Comparison of ENCODE assay signal across 9 mouse cellular contexts in genomic region chr11:115626824-115627616, GRCm38 (mm10). TPM values are rescaled to one million over a fixed set of nuclear protein-coding genes. Genes with fewer than 3 reads are reported as not detected.
DNase-seq lines count a peak whose midpoint lies in the region; ATAC-seq and TF ChIP-seq lines count a peak whose summit lies in the region.
"Had no signal": no experiment of that assay in that cellular context is flagged by ENCODE, and none has a peak within 500 bp of the region (broad histone marks: within the 10 kb centered on the region; RNA-seq: fewer than 3 reads in every experiment).

No protein-coding gene starts in this region.

- peak overlapping the region; percentile 80 for H3K9ac ChIP-seq in heart, embryonic 14.5 days (ENCODE audit: low read length)
- no peak overlapping the region for H3K9ac ChIP-seq in ES-E14 (ENCODE audit: insufficient read depth, low read depth, low read length, poor library complexity, severe bottlenecking)
- peak overlapping the region; percentile 65 for H3K9ac ChIP-seq in forebrain, postnatal 0 days
- H3K9ac ChIP-seq in liver, postnatal 0 days (replicated peaks) = peak overlapping the region; percentile 79

- peak overlapping the region; percentile 85 for H3K4me2 ChIP-seq in heart, embryonic 14.5 days (ENCODE audit: low read length)
- H3K4me2 ChIP-seq in forebrain, postnatal 0 days (ENCODE audit: low read depth) = peak overlapping the region; percentile 88
- peak overlapping the region; percentile 95 for H3K4me2 ChIP-seq in liver, postnatal 0 days (ENCODE audit: low read depth, low read length)

- ATAC-seq in heart, embryonic 14.5 days (ENCODE audit: insufficient number of reproducible peaks, insufficient read depth, low FRiP score, low read depth) = no peak
- no peak for ATAC-seq in forebrain, postnatal 0 days
- ATAC-seq in liver, postnatal 0 days = no peak

- in situ Hi-C loops in ES-E14 (cut with MboI; ENCODE audit: low sequenced_read_pairs in 2 of 2, unreplicated experiment in 2 of 2) = no loop called here

- H3K4me1 ChIP-seq in heart, embryonic 14.5 days (ENCODE audit: control insufficient read depth in 2 of 2, insufficient read depth in 2 of 2, low read length in 2 of 2) = peaks cover 2 to 10% of the 10 kb centered on the region in 2 experiments; a peak in 2 of 4 replicates
- peaks cover 8% of the 10 kb centered on the region in 2 experiments; a peak in 3 of 4 replicates for H3K4me1 ChIP-seq in ES-E14 (ENCODE audit: control insufficient read depth in 2 of 2, insufficient read depth in 2 of 2, low read length in 2 of 2, poor library complexity in 1 of 2)
- peaks cover 5% of the 10 kb centered on the region; the same call in 1 of the 2 replicates for H3K4me1 ChIP-seq in forebrain, postnatal 0 days (ENCODE audit: insufficient read depth)
- peaks cover 13% of the 10 kb centered on the region for H3K4me1 ChIP-seq in liver, postnatal 0 days (ENCODE audit: insufficient read depth)

- no peaks in the 10 kb centered on the region for H3K9me3 ChIP-seq in heart, embryonic 14.5 days (ENCODE audit: control insufficient read depth, low read length)
- H3K9me3 ChIP-seq in ES-E14 (ENCODE audit: control insufficient read depth, insufficient read depth, low read depth, low read length) = no peaks in the 10 kb centered on the region
- H3K9me3 ChIP-seq in forebrain, postnatal 0 days (ENCODE audit: low read length) = no peaks in the 10 kb centered on the region
- H3K9me3 ChIP-seq in liver, postnatal 0 days (ENCODE audit: low read length) = no peaks in the 10 kb centered on the region

- DNase-seq in heart, adult 11 months = no peak
- DNase-seq in ES-E14 (ENCODE audit: low read depth, low spot score) = no peak
- no peak for DNase-seq in forebrain, postnatal 0 days
- no peak for DNase-seq in liver, postnatal 0 days
- DNase-seq in adrenal gland, postnatal 25 days = no peak
- no peak for DNase-seq in right cerebral cortex, postnatal 10 days (ENCODE audit: low spot score in 2 of 2)
- no peak for DNase-seq in layer of hippocampus, postnatal 25 days (ENCODE audit: extremely low spot score in 1 of 2, low spot score in 1 of 2)
- DNase-seq: gastrocnemius, postnatal 25 days had no signal

- H3K36me3 ChIP-seq in heart, embryonic 14.5 days (ENCODE audit: control insufficient read depth, insufficient read depth, low read length) = peaks cover 22% of the 10 kb centered on the region
- H3K36me3 ChIP-seq in ES-E14 (ENCODE audit: control insufficient read depth, insufficient read depth, low read length, poor library complexity, severe bottlenecking) = peaks cover 14% of the 10 kb centered on the region
- H3K36me3 ChIP-seq in forebrain, postnatal 0 days (ENCODE audit: insufficient read depth) = peaks cover 11% of the 10 kb centered on the region
- H3K36me3 ChIP-seq in liver, postnatal 0 days (replicated peaks; ENCODE audit: insufficient read depth, low read length) = peaks cover 16% of the 10 kb centered on the region

- peak overlapping the region in 1 of 2 experiments; percentile 61; a peak in 2 of 4 replicates for H3K27ac ChIP-seq in heart, embryonic 14.5 days (replicated peaks in 1 of 2; ENCODE audit: control insufficient read depth in 1 of 2, insufficient read depth in 1 of 2, low read depth in 2 of 2, low read length in 2 of 2)
- no peak overlapping the region for H3K27ac ChIP-seq in ES-E14 (ENCODE audit: insufficient read depth, low read depth, low read length, poor library complexity, severe bottlenecking)
- no peak overlapping the region for H3K27ac ChIP-seq in forebrain, postnatal 0 days (ENCODE audit: low read depth, low read length)
- H3K27ac ChIP-seq in liver, postnatal 0 days (ENCODE audit: low read depth) = peak overlapping the region; percentile 73; the same call in 1 of the 2 replicates

- H3K4me3 ChIP-seq in heart, embryonic 14.5 days (ENCODE audit: control insufficient read depth in 1 of 2, insufficient read depth in 1 of 2, low read depth in 1 of 2, low read length in 2 of 2) = peak overlapping the region; percentile 72 to 91
- peak overlapping the region; percentile 69 to 91; a peak in 3 of 4 replicates for H3K4me3 ChIP-seq in ES-E14 (ENCODE audit: insufficient read depth in 1 of 2, low read depth in 1 of 2, low read length in 2 of 2, poor library complexity in 1 of 2, severe bottlenecking in 1 of 2)
- H3K4me3 ChIP-seq in forebrain, postnatal 0 days (ENCODE audit: low read depth, low read length) = peak overlapping the region; percentile 74
- peak overlapping the region; percentile 84 for H3K4me3 ChIP-seq in liver, postnatal 0 days (ENCODE audit: low read depth, low read length)

- TF ChIP-seq CTCF in forebrain, postnatal 0 days (IDR thresholded peaks at IDR 0.05; ENCODE audit: low read depth) = no peak
- no peak for TF ChIP-seq CTCF in liver, postnatal 0 days (IDR thresholded peaks at IDR 0.05; ENCODE audit: low read depth)

- no peaks in the 10 kb centered on the region for H3K27me3 ChIP-seq in heart, embryonic 14.5 days (ENCODE audit: control insufficient read depth, insufficient read depth, low read length)
- no peaks in the 10 kb centered on the region for H3K27me3 ChIP-seq in forebrain, postnatal 0 days (ENCODE audit: insufficient read depth, low read length)
- H3K27me3 ChIP-seq in liver, postnatal 0 days (ENCODE audit: insufficient read depth, low read length) = no peaks in the 10 kb centered on the region

- TF ChIP-seq EP300 in liver, postnatal 0 days (IDR thresholded peaks at IDR 0.05; ENCODE audit: low read depth) = no peak

- 44% methylated on average over 11 of the region's 11 CpGs for WGBS in heart, embryonic 14.5 days
- WGBS in forebrain, postnatal 0 days = 55% methylated on average over 11 of the region's 11 CpGs
- WGBS in liver, postnatal 0 days (ENCODE audit: insufficient replicate concordance) = 48% methylated on average over 11 of the region's 11 CpGs

TF ChIP-seq in ES-E14, 5 proteins besides CTCF, POLR2A, EP300 and RAD21:
- TF ChIP-seq CHD2 (IDR thresholded peaks at IDR 0.05; ENCODE audit: low read depth, low read length) (no peak), HCFC1 (IDR thresholded peaks at IDR 0.05; ENCODE audit: borderline replicate concordance, insufficient read depth, low read length) (no peak), ZNF384 (IDR thresholded peaks at IDR 0.05; ENCODE audit: low read depth, low read length) (no peak), ZC3H11A (IDR thresholded peaks at IDR 0.05; ENCODE audit: borderline replicate concordance, low read depth, low read length) (no peak), MAFK (IDR thresholded peaks at IDR 0.05; ENCODE audit: insufficient read depth, low read depth, low read length) (no peak)

RNA-seq across cellular contexts. Expression of gene Slc25a19, which starts 1.1 kb away (rescaled TPM):
- polyA plus RNA-seq in heart, embryonic 14.5 days (2014; fragmentation: Nextera tagmentation; extraction: Ambion mirVana) = 42.8 and 46.0 TPM in 2 replicates
- 22.6 and 23.6 TPM in 2 replicates for total RNA-seq in ES-E14 (2012; rRNA removed)
- 34.3 and 38.7 TPM in 2 replicates for total RNA-seq in forebrain, postnatal 0 days (2014; rRNA removed)
- 51.1 and 51.7 TPM in 2 replicates for polyA plus RNA-seq in forebrain, postnatal 0 days (2015; fragmentation: Nextera tagmentation; extraction: Ambion mirVana)
- 6.1 and 6.9 TPM in 2 replicates for polyA plus RNA-seq in liver, postnatal 0 days (2015; fragmentation: Nextera tagmentation; extraction: Ambion mirVana)
- total RNA-seq in adrenal gland, postnatal 25 days (2021) = 107 and 114 TPM in 2 replicates
- 10 to 100 TPM; 56.2 to 61.6 TPM for total RNA-seq in layer of hippocampus, postnatal 25 days (2021)

RNA-seq across cellular contexts. Expression of gene Mif4gd, which starts 14.3 kb away (rescaled TPM):
- polyA plus RNA-seq in heart, embryonic 14.5 days (2014; fragmentation: Nextera tagmentation; extraction: Ambion mirVana) = 31.7 and 32.3 TPM in 2 replicates
- 63.8 and 85.6 TPM in 2 replicates for total RNA-seq in ES-E14 (2012; rRNA removed)
- 12.2 and 16.9 TPM in 2 replicates for total RNA-seq in forebrain, postnatal 0 days (2014; rRNA removed)
- polyA plus RNA-seq in forebrain, postnatal 0 days (2015; fragmentation: Nextera tagmentation; extraction: Ambion mirVana) = 14.4 and 19.4 TPM in 2 replicates
- 37.9 and 39.9 TPM in 2 replicates for polyA plus RNA-seq in liver, postnatal 0 days (2015; fragmentation: Nextera tagmentation; extraction: Ambion mirVana)
- 135 and 205 TPM in 2 replicates for total RNA-seq in adrenal gland, postnatal 25 days (2021)
- total RNA-seq in layer of hippocampus, postnatal 25 days (2021) = 10 to 100 TPM; 21.7 to 23.7 TPM

RNA-seq across cellular contexts. Expression of gene Gga3, which starts 23.2 kb away (rescaled TPM):
- polyA plus RNA-seq in heart, embryonic 14.5 days (2014; fragmentation: Nextera tagmentation; extraction: Ambion mirVana) = 16.1 and 17.2 TPM in 2 replicates
- 31.7 and 39.7 TPM in 2 replicates for total RNA-seq in ES-E14 (2012; rRNA removed)
- total RNA-seq in forebrain, postnatal 0 days (2014; rRNA removed) = 34.0 and 34.5 TPM in 2 replicates
- polyA plus RNA-seq in forebrain, postnatal 0 days (2015; fragmentation: Nextera tagmentation; extraction: Ambion mirVana) = 15.2 and 18.5 TPM in 2 replicates
- 3.0 and 3.5 TPM in 2 replicates for polyA plus RNA-seq in liver, postnatal 0 days (2015; fragmentation: Nextera tagmentation; extraction: Ambion mirVana)
- total RNA-seq in adrenal gland, postnatal 25 days (2021) = 25.4 and 31.1 TPM in 2 replicates
- total RNA-seq in layer of hippocampus, postnatal 25 days (2021) = 10 to 100 TPM; 60.0 to 75.4 TPM

RNA-seq across cellular contexts. Expression of gene Mrps7, which starts 23.3 kb away (rescaled TPM):
- 79.9 and 87.4 TPM in 2 replicates for polyA plus RNA-seq in heart, embryonic 14.5 days (2014; fragmentation: Nextera tagmentation; extraction: Ambion mirVana)
- 51.6 and 74.9 TPM in 2 replicates for total RNA-seq in ES-E14 (2012; rRNA removed)
- 34.6 and 46.3 TPM in 2 replicates for total RNA-seq in forebrain, postnatal 0 days (2014; rRNA removed)
- polyA plus RNA-seq in forebrain, postnatal 0 days (2015; fragmentation: Nextera tagmentation; extraction: Ambion mirVana) = 74.1 and 78.1 TPM in 2 replicates
- polyA plus RNA-seq in liver, postnatal 0 days (2015; fragmentation: Nextera tagmentation; extraction: Ambion mirVana) = 46.4 and 48.9 TPM in 2 replicates
- 89.3 and 99.8 TPM in 2 replicates for total RNA-seq in adrenal gland, postnatal 25 days (2021)
- total RNA-seq in layer of hippocampus, postnatal 25 days (2021) = 10 to 100 TPM; 49.6 to 59.0 TPM
